Mouse (Mus musculus): ENCODE measurements around the gene Gsk3b. TPM values are rescaled to one million over a fixed set of nuclear protein-coding genes. Genes with fewer than 3 reads are reported as not detected.
A peak's percentile ranks its signal among the peaks of the same experiment; 100 is the strongest.
"Not testable (repeated sequence)": the region's sequence is repeated elsewhere in the genome, so short reads cannot be mapped to it uniquely, and the experiment has no call there.

Gene Gsk3b
- total RNA-seq, 1 experiment from 2014 or later = 47.0 TPM

- ATAC-seq (replicated peaks; ENCODE audit: insufficient number of reproducible peaks, low FRiP score, low TSS enrichment, poor library complexity, severe bottlenecking) = no peak
These were observed 6.5 kb downstream of the Gsk3b start for GRCm38 (mm10) chr16:38095181-38095851.

GRCm38 (mm10) chr16:38097521-38097920, 8.7 kb downstream of the Gsk3b start:
- ATAC-seq (replicated peaks; ENCODE audit: insufficient number of reproducible peaks, low FRiP score, low TSS enrichment, poor library complexity, severe bottlenecking) = no peak

GRCm38 (mm10) chr16:38099325-38099724, 10.5 kb downstream of the Gsk3b start:
- ATAC-seq (replicated peaks; ENCODE audit: insufficient number of reproducible peaks, low FRiP score, low TSS enrichment, poor library complexity, severe bottlenecking) = no peak

- ATAC-seq (replicated peaks; ENCODE audit: insufficient number of reproducible peaks, low FRiP score, low TSS enrichment, poor library complexity, severe bottlenecking) = no peak
These were observed 11.8 kb downstream of the Gsk3b start for GRCm38 (mm10) chr16:38100569-38100968.

GRCm38 (mm10) chr16:38105453-38105852, 16.7 kb downstream of the Gsk3b start:
- ATAC-seq (replicated peaks; ENCODE audit: insufficient number of reproducible peaks, low FRiP score, low TSS enrichment, poor library complexity, severe bottlenecking) = peak; percentile 63; the same call in 1 of the 2 replicates

GRCm38 (mm10) chr16:38106542-38106941, 17.7 kb downstream of the Gsk3b start:
- no peak for ATAC-seq (replicated peaks; ENCODE audit: insufficient number of reproducible peaks, low FRiP score, low TSS enrichment, poor library complexity, severe bottlenecking)

- ATAC-seq (replicated peaks; ENCODE audit: insufficient number of reproducible peaks, low FRiP score, low TSS enrichment, poor library complexity, severe bottlenecking) = no peak
These were observed 21.2 kb downstream of the Gsk3b start for GRCm38 (mm10) chr16:38110001-38110400.

GRCm38 (mm10) chr16:38110575-38110974, 21.8 kb downstream of the Gsk3b start:
- no peak; the same call in 1 of the 2 replicates for ATAC-seq (replicated peaks; ENCODE audit: insufficient number of reproducible peaks, low FRiP score, low TSS enrichment, poor library complexity, severe bottlenecking)

- ATAC-seq (replicated peaks; ENCODE audit: insufficient number of reproducible peaks, low FRiP score, low TSS enrichment, poor library complexity, severe bottlenecking) = no peak
These were observed 25.3 kb downstream of the Gsk3b start for GRCm38 (mm10) chr16:38114074-38114473.

- not testable (repeated sequence) for ATAC-seq (replicated peaks; ENCODE audit: insufficient number of reproducible peaks, low FRiP score, low TSS enrichment, poor library complexity, severe bottlenecking)
These were observed 29.1 kb downstream of the Gsk3b start for GRCm38 (mm10) chr16:38117909-38118308.

GRCm38 (mm10) chr16:38118723-38119122, 29.9 kb downstream of the Gsk3b start:
- no peak for ATAC-seq (replicated peaks; ENCODE audit: insufficient number of reproducible peaks, low FRiP score, low TSS enrichment, poor library complexity, severe bottlenecking)

GRCm38 (mm10) chr16:38119286-38119685, 30.5 kb downstream of the Gsk3b start:
- no peak for ATAC-seq (replicated peaks; ENCODE audit: insufficient number of reproducible peaks, low FRiP score, low TSS enrichment, poor library complexity, severe bottlenecking)

- no peak; the same call in 1 of the 2 replicates for ATAC-seq (replicated peaks; ENCODE audit: insufficient number of reproducible peaks, low FRiP score, low TSS enrichment, poor library complexity, severe bottlenecking)
These were observed 40.4 kb downstream of the Gsk3b start for GRCm38 (mm10) chr16:38129171-38129570.

GRCm38 (mm10) chr16:38131041-38131440, 42.2 kb downstream of the Gsk3b start:
- ATAC-seq (replicated peaks; ENCODE audit: insufficient number of reproducible peaks, low FRiP score, low TSS enrichment, poor library complexity, severe bottlenecking) = no peak

GRCm38 (mm10) chr16:38131756-38132155, 43.0 kb downstream of the Gsk3b start:
- peak; percentile 98 for ATAC-seq (replicated peaks; ENCODE audit: insufficient number of reproducible peaks, low FRiP score, low TSS enrichment, poor library complexity, severe bottlenecking)

- no peak for ATAC-seq (replicated peaks; ENCODE audit: insufficient number of reproducible peaks, low FRiP score, low TSS enrichment, poor library complexity, severe bottlenecking)
These were observed 43.4 kb downstream of the Gsk3b start for GRCm38 (mm10) chr16:38132210-38132609.

- ATAC-seq (replicated peaks; ENCODE audit: insufficient number of reproducible peaks, low FRiP score, low TSS enrichment, poor library complexity, severe bottlenecking) = no peak
These were observed 48.5 kb downstream of the Gsk3b start for GRCm38 (mm10) chr16:38137296-38137695.

GRCm38 (mm10) chr16:38144898-38145297, 56.1 kb downstream of the Gsk3b start:
- ATAC-seq (replicated peaks; ENCODE audit: insufficient number of reproducible peaks, low FRiP score, low TSS enrichment, poor library complexity, severe bottlenecking) = no peak

GRCm38 (mm10) chr16:38150555-38150954, 61.8 kb downstream of the Gsk3b start:
- ATAC-seq (replicated peaks; ENCODE audit: insufficient number of reproducible peaks, low FRiP score, low TSS enrichment, poor library complexity, severe bottlenecking) = no peak

GRCm38 (mm10) chr16:38157854-38158622, 69.2 kb downstream of the Gsk3b start:
- ATAC-seq (replicated peaks; ENCODE audit: insufficient number of reproducible peaks, low FRiP score, low TSS enrichment, poor library complexity, severe bottlenecking) = no peak
